Mouse (Mus musculus) embryonic facial prominence, embryonic 13.5 days (tissue): ENCODE data around the gene Foxl1. TPM values are rescaled to one million over a fixed set of nuclear protein-coding genes. Genes with fewer than 3 reads are reported as not detected.
A peak's percentile ranks its signal among the peaks of the same experiment; 100 is the strongest.

ENCODE experiments used
- ATAC-seq: fragments of 200-750 bp; cut with Nextera tagmentation; 2 replicates; pipeline ENCODE4 v1.8.0; 2017; ENCODE audit warnings: low read depth; ENCODE audit not compliant: insufficient number of reproducible peaks, insufficient read depth, low FRiP score, low TSS enrichment
- H3K27ac ChIP-seq: fragments of 300-500 bp; sonication (generic); 2 replicates; pipeline ENCODE4 v1.5.1; 2015; ENCODE audit warnings: moderate library complexity, mild to moderate bottlenecking, inconsistent platforms
- H3K27me3 ChIP-seq: fragments of 300-500 bp; sonication (generic); 2 replicates; pipeline ENCODE4 v1.6.1; 2015; ENCODE audit warnings: mild to moderate bottlenecking, inconsistent platforms
- H3K36me3 ChIP-seq: fragments of 300-500 bp; sonication (generic); 2 replicates; pipeline ENCODE4 v1.6.1; 2015; ENCODE audit warnings: mild to moderate bottlenecking, inconsistent platforms
- H3K4me1 ChIP-seq: fragments of 300-500 bp; sonication (generic); 2 replicates; pipeline ENCODE4 v1.6.1; 2015; ENCODE audit warnings: inconsistent platforms
- H3K4me2 ChIP-seq: fragments of 300-500 bp; sonication (generic); 2 replicates; pipeline ENCODE4 v1.6.1; 2015; ENCODE audit warnings: moderate library complexity, mild to moderate bottlenecking, inconsistent platforms
- H3K4me3 ChIP-seq: fragments of 300-500 bp; sonication (generic); 2 replicates; pipeline ENCODE4 v1.5.1; 2015; ENCODE audit warnings: mild to moderate bottlenecking, inconsistent platforms
- H3K9ac ChIP-seq: fragments of 300-500 bp; sonication (generic); 2 replicates; pipeline ENCODE4 v1.6.1; 2015; ENCODE audit warnings: mild to moderate bottlenecking, inconsistent platforms
- H3K9me3 ChIP-seq: fragments of 300-500 bp; sonication (generic); 2 replicates; pipeline ENCODE4 v1.6.1; 2016; ENCODE audit warnings: inconsistent platforms
- WGBS: fragments of 180-500 bp; shearing (Covaris S2); methylation state at CpG from one replicate; pipeline ENCODE4 v1.1.7; 2015; ENCODE audit warnings: mixed read lengths; 5-methylcytosine and 5-hydroxymethylcytosine counted together
- polyA plus RNA-seq: library from polyadenylated mRNA; unstranded; fragments of >200 nt; fragmentation: Nextera tagmentation; extraction: Ambion mirVana; gene quantifications from 2 replicates; pipeline ENCODE4 v1.2.1, GENCODE M21; 2015

The Foxl1 gene
- polyA plus RNA-seq, 1 experiment from 2014 or later: 0.34 TPM

DNA sequence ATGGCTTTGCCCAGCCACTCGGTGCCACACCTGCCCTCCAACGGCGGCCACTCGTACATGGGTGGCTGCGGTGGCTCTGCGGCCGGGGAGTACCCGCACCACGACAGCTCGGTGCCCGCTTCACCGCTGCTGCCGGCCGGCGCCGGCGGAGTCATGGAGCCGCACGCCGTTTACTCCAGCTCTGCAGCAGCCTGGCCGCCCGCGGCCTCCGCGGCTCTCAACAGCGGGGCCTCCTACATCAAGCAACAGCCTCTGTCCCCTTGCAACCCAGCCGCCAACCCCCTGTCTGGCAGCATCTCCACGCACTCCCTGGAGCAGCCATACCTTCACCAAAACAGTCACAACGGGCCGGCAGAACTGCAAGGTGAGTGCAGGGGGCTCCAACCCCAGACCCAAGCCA lies 42.7 kb upstream of the Foxl1 start:
- peak overlapping the region; percentile 34; the same call in 1 of the 2 replicates for H3K27ac ChIP-seq
- no peaks in the 10 kb centered on the region for H3K9me3 ChIP-seq
- H3K4me2 ChIP-seq: peak overlapping the region; percentile 92
- no peaks in the 10 kb centered on the region for H3K36me3 ChIP-seq
- WGBS: 4% methylated on average over 30 of the region's 30 CpGs
- ATAC-seq: no peak
- H3K9ac ChIP-seq: peak overlapping the region; percentile 71
- peak overlapping the region; percentile 56 for H3K4me3 ChIP-seq
- peaks cover 47% of the 10 kb centered on the region for H3K4me1 ChIP-seq
- H3K27me3 ChIP-seq: peaks cover 100% of the 10 kb centered on the region

DNA sequence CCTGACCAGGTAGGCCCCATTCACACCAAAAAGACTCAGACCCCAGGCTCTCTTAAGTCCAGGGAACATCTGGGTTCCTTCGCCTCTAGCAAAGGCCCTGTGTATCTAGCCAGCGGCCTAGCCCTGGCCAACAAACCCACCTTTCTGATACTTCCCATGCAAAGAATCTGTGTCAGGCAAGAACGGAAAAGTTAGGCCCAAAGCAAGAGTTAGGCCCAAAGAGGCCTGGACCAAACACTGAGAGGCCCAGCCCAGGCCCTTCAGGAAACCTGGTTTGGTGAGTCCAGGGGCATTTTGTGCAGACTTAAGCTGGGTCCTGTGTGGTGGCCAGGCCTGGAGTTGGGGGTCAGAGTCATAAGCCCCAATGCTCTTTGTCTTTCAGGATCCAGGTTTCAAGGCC lies 42.2 kb upstream of the Foxl1 start:
- WGBS: 48% methylated on average over 3 of the region's 3 CpGs
- Histone ChIP-seq H3K4me3 (peak overlapping the region; percentile 56), H3K27me3 (peaks cover 100% of the 10 kb centered on the region), H3K4me2 (peak overlapping the region; percentile 92), H3K27ac (no peak overlapping the region), H3K36me3 (no peaks in the 10 kb centered on the region), H3K4me1 (peaks cover 44% of the 10 kb centered on the region), H3K9ac (peak overlapping the region; percentile 71), H3K9me3 (no peaks in the 10 kb centered on the region)
- ATAC-seq: no peak

GRCm38 (mm10) chr8:121086004-121086900 lies 41.5 kb upstream of the Foxl1 start:
- H3K36me3 ChIP-seq: no peaks in the 10 kb centered on the region
- H3K9ac ChIP-seq: peak overlapping the region; percentile 71
- H3K27me3 ChIP-seq: peaks cover 100% of the 10 kb centered on the region
- H3K9me3 ChIP-seq: no peaks in the 10 kb centered on the region
- no peak for ATAC-seq
- H3K27ac ChIP-seq: no peak overlapping the region
- H3K4me2 ChIP-seq: peak overlapping the region; percentile 92
- H3K4me3 ChIP-seq: peak overlapping the region; percentile 56
- peaks cover 43% of the 10 kb centered on the region for H3K4me1 ChIP-seq
- WGBS: 18% methylated on average over 19 of the region's 19 CpGs

DNA sequence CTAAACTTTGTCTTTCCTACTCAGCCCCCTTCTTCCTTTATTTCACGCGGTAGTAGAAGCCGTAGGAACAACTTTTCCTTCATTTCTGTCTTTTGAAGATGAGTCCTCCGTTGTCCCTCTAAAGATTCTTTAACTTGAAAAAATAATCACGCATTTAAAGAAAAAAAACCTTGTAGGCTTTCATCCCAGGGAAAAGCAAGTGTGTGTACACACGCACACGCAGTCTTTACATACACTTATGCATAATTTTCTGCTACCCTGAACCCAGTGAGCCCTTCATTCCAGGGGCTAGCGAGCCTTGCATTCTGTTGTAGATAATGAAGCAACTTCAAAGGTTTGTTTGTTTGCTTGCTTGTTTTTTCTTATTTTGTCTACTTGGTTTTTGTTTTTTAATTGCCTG lies 39.5 kb upstream of the Foxl1 start:
- no peak for ATAC-seq
- Histone ChIP-seq H3K9me3 (no peaks in the 10 kb centered on the region), H3K27me3 (peaks cover 98% of the 10 kb centered on the region), H3K27ac (no peak overlapping the region), H3K36me3 (no peaks in the 10 kb centered on the region), H3K4me2 (peak overlapping the region; percentile 39), H3K4me3 (peak overlapping the region; percentile 56), H3K4me1 (peaks cover 37% of the 10 kb centered on the region), H3K9ac (no peak overlapping the region)
- 5% methylated on average over 8 of the region's 8 CpGs for WGBS

GRCm38 (mm10) chr8:121088871-121089630 lies 38.7 kb upstream of the Foxl1 start:
- H3K4me3 ChIP-seq: peak overlapping the region; percentile 56
- 3% methylated on average over 40 of the region's 40 CpGs for WGBS
- no peak overlapping the region for H3K27ac ChIP-seq
- H3K36me3 ChIP-seq: no peaks in the 10 kb centered on the region
- H3K27me3 ChIP-seq: peaks cover 98% of the 10 kb centered on the region
- peak overlapping the region; percentile 39 for H3K4me2 ChIP-seq
- peak overlapping the region; percentile 54 for H3K9ac ChIP-seq
- peaks cover 31% of the 10 kb centered on the region for H3K4me1 ChIP-seq
- H3K9me3 ChIP-seq: no peaks in the 10 kb centered on the region
- no peak for ATAC-seq

- 4% methylated on average over 32 of the region's 32 CpGs for WGBS
- Histone ChIP-seq H3K9ac (peak overlapping the region; percentile 54), H3K36me3 (no peaks in the 10 kb centered on the region), H3K27me3 (peaks cover 95% of the 10 kb centered on the region), H3K9me3 (no peaks in the 10 kb centered on the region), H3K4me3 (peak overlapping the region; percentile 56), H3K27ac (no peak overlapping the region), H3K4me1 (peaks cover 24% of the 10 kb centered on the region), H3K4me2 (peak overlapping the region; percentile 39)
- ATAC-seq: no peak
These were observed 37.9 kb upstream of the Foxl1 start for GRCm38 (mm10) chr8:121089631-121090380.

DNA sequence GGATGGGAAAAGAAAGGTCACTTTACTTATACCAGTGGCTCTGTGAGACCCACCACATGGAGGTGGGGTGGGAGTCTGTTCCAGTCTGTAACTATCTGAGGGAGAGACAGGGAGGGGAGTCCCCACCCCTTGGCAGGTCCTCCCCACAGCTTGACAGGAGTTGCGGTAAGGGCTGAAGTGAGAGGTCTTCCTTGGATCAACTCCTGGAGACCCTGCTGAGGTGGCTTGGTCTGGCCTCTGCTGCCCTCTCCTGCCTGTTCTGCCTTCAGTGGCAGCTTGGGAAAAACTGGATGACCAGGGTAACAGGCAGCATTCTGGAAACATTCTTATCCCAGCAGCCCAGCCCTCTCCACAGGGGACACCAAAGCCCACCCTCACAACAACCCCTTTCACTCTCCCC lies 37.0 kb upstream of the Foxl1 start:
- Histone ChIP-seq H3K4me2 (no peak overlapping the region), H3K4me3 (no peak overlapping the region), H3K27me3 (peaks cover 86% of the 10 kb centered on the region), H3K27ac (no peak overlapping the region), H3K4me1 (peaks cover 21% of the 10 kb centered on the region), H3K9me3 (no peaks in the 10 kb centered on the region), H3K9ac (no peak overlapping the region), H3K36me3 (no peaks in the 10 kb centered on the region)
- ATAC-seq: no peak
- WGBS: 0% methylated on average over 1 of the region's 1 CpGs

GRCm38 (mm10) chr8:121092141-121092540 lies 35.6 kb upstream of the Foxl1 start:
- 34% methylated on average over 6 of the region's 6 CpGs for WGBS
- Histone ChIP-seq H3K4me1 (peaks cover 21% of the 10 kb centered on the region), H3K27me3 (peaks cover 72% of the 10 kb centered on the region), H3K4me3 (no peak overlapping the region), H3K9me3 (no peaks in the 10 kb centered on the region), H3K27ac (no peak overlapping the region), H3K36me3 (peaks cover 3% of the 10 kb centered on the region), H3K4me2 (no peak overlapping the region), H3K9ac (no peak overlapping the region)
- no peak for ATAC-seq

GRCm38 (mm10) chr8:121092627-121093026 lies 35.1 kb upstream of the Foxl1 start:
- peak; percentile 43 for ATAC-seq
- Histone ChIP-seq H3K27me3 (peaks cover 67% of the 10 kb centered on the region), H3K4me1 (peaks cover 21% of the 10 kb centered on the region), H3K9ac (no peak overlapping the region), H3K36me3 (peaks cover 8% of the 10 kb centered on the region), H3K9me3 (no peaks in the 10 kb centered on the region), H3K4me2 (no peak overlapping the region), H3K27ac (no peak overlapping the region), H3K4me3 (no peak overlapping the region)
- WGBS: 3% methylated on average over 16 of the region's 16 CpGs

DNA sequence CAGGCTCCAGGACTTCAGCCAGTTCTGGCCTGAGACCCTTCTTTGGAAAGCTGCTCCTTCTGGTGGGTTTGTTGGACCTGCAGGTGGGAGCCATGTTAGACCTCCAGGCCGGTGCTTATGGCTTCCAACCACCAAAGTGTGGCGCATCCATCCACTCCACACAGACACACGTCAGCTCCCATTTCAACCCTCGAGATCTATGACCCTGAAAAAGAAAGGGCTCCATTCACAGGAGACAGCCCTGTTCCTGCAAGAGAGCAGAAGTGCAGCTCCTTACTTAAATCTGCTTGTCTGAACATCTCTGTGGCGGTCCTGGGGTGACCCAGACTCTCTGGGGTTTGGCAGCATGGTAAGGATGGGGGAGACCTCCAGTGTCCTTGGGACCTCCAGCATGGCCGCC lies 34.2 kb upstream of the Foxl1 start:
- Histone ChIP-seq H3K4me2 (no peak overlapping the region), H3K4me1 (peaks cover 21% of the 10 kb centered on the region), H3K36me3 (peaks cover 16% of the 10 kb centered on the region), H3K9ac (no peak overlapping the region), H3K27ac (no peak overlapping the region), H3K9me3 (no peaks in the 10 kb centered on the region), H3K4me3 (no peak overlapping the region), H3K27me3 (peaks cover 59% of the 10 kb centered on the region)
- WGBS: 53% methylated on average over 6 of the region's 6 CpGs
- ATAC-seq: no peak

DNA sequence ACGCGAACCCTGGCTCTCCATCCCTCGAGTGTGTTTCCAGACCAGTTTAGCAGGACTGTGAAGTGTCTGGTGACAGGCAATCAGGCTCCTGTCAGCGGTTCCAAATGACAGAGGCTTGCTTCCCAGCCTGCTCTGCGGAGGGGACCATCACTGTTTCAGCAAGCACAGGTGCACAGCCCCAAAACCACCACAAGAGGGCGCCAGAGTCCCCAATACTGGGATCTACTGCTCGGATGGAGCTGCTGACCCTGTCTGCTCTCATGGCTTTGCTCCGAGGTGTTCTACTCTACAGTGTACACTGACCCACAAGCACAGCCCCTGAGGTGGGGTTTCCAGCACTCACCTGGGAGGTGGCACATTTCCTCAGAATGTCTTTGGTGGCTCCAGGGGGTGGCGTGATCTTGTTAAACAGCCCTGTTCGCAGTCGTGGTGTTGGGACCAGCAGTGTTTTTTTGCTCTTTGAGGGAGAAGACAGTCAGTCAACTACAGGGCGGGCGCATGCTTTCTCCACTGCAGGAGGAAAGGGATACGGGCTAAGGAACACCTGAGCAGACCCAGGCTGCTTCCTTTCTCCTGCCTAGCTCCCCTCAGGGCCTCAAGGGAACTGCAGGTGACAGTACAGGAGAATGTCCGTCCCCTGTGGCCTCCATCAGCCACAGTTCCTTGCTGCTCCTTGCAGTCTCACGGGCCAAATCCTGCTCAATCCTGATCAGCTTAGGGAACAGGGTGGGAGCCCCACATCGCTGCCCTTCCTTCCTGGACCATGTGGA lies 23.5 kb upstream of the Foxl1 start:
- WGBS: 49% methylated on average over 17 of the region's 17 CpGs
- H3K36me3 ChIP-seq: peaks cover 68% of the 10 kb centered on the region
- H3K27me3 ChIP-seq: no peaks in the 10 kb centered on the region
- H3K4me2 ChIP-seq: no peak overlapping the region
- no peak overlapping the region for H3K27ac ChIP-seq
- no peak for ATAC-seq
- no peaks in the 10 kb centered on the region for H3K9me3 ChIP-seq
- H3K9ac ChIP-seq: 0 out of 2 replicates have a peak overlapping the region, but pooled peaks have one; percentile 21
- peaks cover 18% of the 10 kb centered on the region for H3K4me1 ChIP-seq
- no peak overlapping the region for H3K4me3 ChIP-seq
